Comparison of ENCODE assay signal across 19 mouse cellular contexts in genomic region chr9:95208681-95209080, GRCm38 (mm10).
DNase-seq lines count a peak whose midpoint lies in the region; ATAC-seq lines count a peak whose summit lies in the region.
"Had no signal": no experiment of that assay in that cellular context is flagged by ENCODE, and none has a peak within 500 bp of the region (broad histone marks: within the 10 kb centered on the region; RNA-seq: fewer than 3 reads in every experiment).

No protein-coding gene starts in this region.

- 79% methylated on average over 4 of the region's 4 CpGs for WGBS in kidney, embryonic 15.5 days
- 95% methylated on average over 4 of the region's 4 CpGs for WGBS in forebrain, embryonic 15.5 days

- no peak overlapping the region for H3K9ac ChIP-seq in kidney, embryonic 15.5 days
- no peak overlapping the region for H3K9ac ChIP-seq in forebrain, embryonic 15.5 days (replicated peaks)
- H3K9ac ChIP-seq: embryonic facial prominence, embryonic 15.5 days; hindbrain, embryonic 13.5 days; limb, embryonic 15.5 days; liver, embryonic 15.5 days had no signal

- no peak for ATAC-seq in kidney, embryonic 15.5 days (replicated peaks; ENCODE audit: low FRiP score)
- ATAC-seq in forebrain, embryonic 15.5 days (replicated peaks), result no peak
- ATAC-seq: intestine, embryonic 16.5 days had no signal

- H3K4me1 ChIP-seq in kidney, embryonic 15.5 days, result no peaks in the 10 kb centered on the region
- no peaks in the 10 kb centered on the region for H3K4me1 ChIP-seq in forebrain, embryonic 15.5 days
- H3K4me1 ChIP-seq: limb, embryonic 15.5 days; liver, embryonic 15.5 days had no signal

- H3K4me2 ChIP-seq in kidney, embryonic 15.5 days, result no peak overlapping the region
- no peak overlapping the region for H3K4me2 ChIP-seq in forebrain, embryonic 15.5 days (replicated peaks)
- H3K4me2 ChIP-seq: embryonic facial prominence, embryonic 15.5 days; heart, embryonic 11.5 days; hindbrain, embryonic 13.5 days; limb, embryonic 15.5 days; liver, embryonic 15.5 days; midbrain, embryonic 11.5 days had no signal

- H3K4me3 ChIP-seq in kidney, embryonic 15.5 days (replicated peaks), result no peak overlapping the region
- no peak overlapping the region for H3K4me3 ChIP-seq in forebrain, embryonic 15.5 days
- H3K4me3 ChIP-seq: embryonic facial prominence, embryonic 15.5 days; hindbrain, embryonic 13.5 days; layer of hippocampus, adult 2 months; limb, embryonic 15.5 days; liver, embryonic 15.5 days had no signal

- H3K27me3 ChIP-seq in kidney, embryonic 15.5 days, result no peaks in the 10 kb centered on the region
- no peaks in the 10 kb centered on the region for H3K27me3 ChIP-seq in forebrain, embryonic 15.5 days
- H3K27me3 ChIP-seq: embryonic facial prominence, embryonic 15.5 days; hindbrain, embryonic 13.5 days; limb, embryonic 15.5 days; liver, embryonic 15.5 days had no signal

- H3K27ac ChIP-seq in kidney, embryonic 15.5 days, result no peak overlapping the region
- H3K27ac ChIP-seq in forebrain, embryonic 15.5 days (replicated peaks), result no peak overlapping the region
- H3K27ac ChIP-seq: embryonic facial prominence, embryonic 15.5 days; hindbrain, embryonic 13.5 days; layer of hippocampus, adult 2 months; limb, embryonic 15.5 days; liver, embryonic 15.5 days had no signal

- H3K9me3 ChIP-seq in kidney, embryonic 15.5 days (replicated peaks), result no peaks in the 10 kb centered on the region
- no peaks in the 10 kb centered on the region for H3K9me3 ChIP-seq in forebrain, embryonic 15.5 days
- H3K9me3 ChIP-seq: embryonic facial prominence, embryonic 15.5 days; hindbrain, embryonic 13.5 days; limb, embryonic 15.5 days; liver, embryonic 15.5 days had no signal

- H3K36me3 ChIP-seq in kidney, embryonic 15.5 days, result no peaks in the 10 kb centered on the region
- H3K36me3 ChIP-seq in forebrain, embryonic 15.5 days, result no peaks in the 10 kb centered on the region
- H3K36me3 ChIP-seq: embryonic facial prominence, embryonic 15.5 days; hindbrain, embryonic 13.5 days; limb, embryonic 15.5 days; liver, embryonic 15.5 days had no signal

- peak; percentile 15 for DNase-seq in cerebellum, adult 8-10 months
- no peak for DNase-seq in cerebellum, adult 18-20 months
- DNase-seq in adrenal gland, postnatal 25 days, result peak; percentile 47
- peak; percentile 40 for DNase-seq in cerebellum, adult 9-11 months
- DNase-seq in gastrocnemius, postnatal 25 days, result peak; percentile 73
- DNase-seq: heart, postnatal 10 days; layer of hippocampus, postnatal 36 days; retina, postnatal 1 day; thymus, postnatal 14 days had no signal

Comparison
In these comparisons a context has a peak if more than half of its experiments do, and no peak if none do; other contexts are left out.
1. DNase-seq: peak in cerebellum, adult 8-10 months (single experiment), adrenal gland, postnatal 25 days (single experiment), cerebellum, adult 9-11 months (single experiment) and gastrocnemius, postnatal 25 days (single experiment); none in cerebellum, adult 18-20 months (0 of 2).